Mouse (Mus musculus) testis, adult 2 months (tissue): ENCODE measurements around the gene Vmn1r228. TPM values are rescaled to one million over a fixed set of nuclear protein-coding genes. Genes with fewer than 3 reads are reported as not detected.

Experiments
- H3K27ac ChIP-seq: fragments of 200-500 bp; 2 replicates; pipeline ENCODE4 v1.5.1; 2012; ENCODE audit warnings: low read depth, low read length; ENCODE audit not compliant: control insufficient read depth, insufficient read depth
- H3K27me3 ChIP-seq: fragments of 200-500 bp; 2 replicates; pipeline ENCODE4 v1.6.1; 2012; ENCODE audit warnings: mild to moderate bottlenecking, low read length, moderate library complexity; ENCODE audit not compliant: control insufficient read depth, insufficient read depth
- H3K36me3 ChIP-seq: fragments of 200-500 bp; 2 replicates; pipeline ENCODE4 v1.6.1; 2012; ENCODE audit warnings: mild to moderate bottlenecking, low read length; ENCODE audit not compliant: control insufficient read depth, insufficient read depth
- H3K4me1 ChIP-seq: fragments of 200-500 bp; 2 replicates; pipeline ENCODE4 v1.6.1; 2012; ENCODE audit warnings: low read length; ENCODE audit not compliant: control insufficient read depth, insufficient read depth
- H3K4me3 ChIP-seq: fragments of 200-500 bp; 2 replicates; pipeline ENCODE4 v1.5.1; 2012; ENCODE audit warnings: low read depth, mild to moderate bottlenecking, low read length, moderate library complexity, mixed read lengths; ENCODE audit not compliant: control insufficient read depth
- CTCF ChIP-seq: fragments of 200-500 bp; IDR thresholded peaks from 2 replicates; pipeline ENCODE4 v1.5.1; 2012; ENCODE audit warnings: low read depth, mild to moderate bottlenecking, inconsistent platforms, low read length, moderate library complexity; ENCODE audit not compliant: control insufficient read depth, insufficient read depth, insufficient replicate concordance
- POLR2A ChIP-seq: fragments of 200-500 bp; IDR thresholded peaks from 2 replicates; pipeline ENCODE4 v1.6.1; 2012; ENCODE audit warnings: low read depth, mild to moderate bottlenecking, inconsistent platforms, low read length, moderate library complexity; ENCODE audit not compliant: control insufficient read depth
- polyA plus RNA-seq: library from polyadenylated mRNA; depleted of rRNA; stranded (reverse); fragments of >200 nt; gene quantifications from 2 replicates; pipeline ENCODE4 v1.2.3, GENCODE M21; 2012; rRNA removed

Gene Vmn1r228
- polyA plus RNA-seq, result not detected in 2 replicates

GRCm38 (mm10) chr17:20786057-20786456 is at the start of gene Vmn1r228:
Gene Vmn1r228 (minus strand): TSS chr17:20786157.
- no peak within 1 kb of the TSS for H3K27ac ChIP-seq
- no peak within 1 kb of the TSS for H3K4me3 ChIP-seq
- H3K36me3 ChIP-seq, result no peaks in the 10 kb centered on the region
- no peaks in the 10 kb centered on the region for H3K27me3 ChIP-seq
- no peak for TF ChIP-seq CTCF
- TF ChIP-seq POLR2A, result no peak
- H3K4me1 ChIP-seq, result no peaks in the 10 kb centered on the region

DNA sequence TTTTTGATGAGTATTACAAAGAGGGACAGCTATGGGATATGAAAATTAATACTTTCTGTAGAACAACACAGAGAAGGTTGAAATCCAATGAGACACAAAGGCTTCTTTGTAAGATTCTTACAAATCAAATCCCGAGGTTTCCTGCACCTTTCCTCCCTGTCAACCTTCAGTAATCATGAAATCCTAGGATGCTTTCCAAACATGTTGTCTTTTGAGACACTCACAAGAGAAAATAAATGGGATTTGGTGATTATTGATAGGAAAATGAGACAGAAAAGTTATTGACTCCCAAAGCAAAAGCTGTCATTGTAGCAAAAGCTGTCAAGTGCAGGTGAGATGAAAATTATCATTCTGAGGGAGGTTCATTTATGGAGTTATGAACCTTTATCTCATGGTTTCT is 25.3 kb upstream of the Vmn1r228 start, which contains the start of gene Vmn1r229:
Vmn1r229 (plus strand) TSS at position 301 of the 400 bp plus-strand sequence.
- H3K36me3 ChIP-seq, result no peaks in the 10 kb centered on the region
- H3K27ac ChIP-seq, result no peak within 1 kb of the TSS
- no peaks in the 10 kb centered on the region for H3K4me1 ChIP-seq
- H3K27me3 ChIP-seq, result no peaks in the 10 kb centered on the region
- H3K4me3 ChIP-seq, result no peak within 1 kb of the TSS
- TF ChIP-seq CTCF (no peak), POLR2A (no peak)

DNA sequence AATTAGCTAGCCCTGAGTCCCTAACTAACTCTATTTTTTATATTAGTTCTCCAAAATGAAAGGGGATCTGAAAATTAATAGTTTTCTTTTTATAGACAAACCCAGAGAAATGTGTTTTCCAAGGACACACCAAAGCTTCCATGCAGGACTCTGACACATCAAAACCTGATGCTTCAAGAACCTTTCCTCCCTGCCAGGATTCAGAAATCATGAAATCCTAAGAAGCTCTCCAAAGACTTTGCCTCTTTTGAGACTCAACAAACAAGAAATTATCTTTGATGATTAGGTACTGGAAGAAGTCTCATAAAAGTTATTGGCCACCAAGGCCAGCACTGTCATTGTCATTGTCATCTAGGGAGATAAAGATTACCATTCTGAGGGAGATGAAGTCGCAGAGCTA is 56.4 kb downstream of the Vmn1r228 start, which contains the start of gene Vmn1r227:
Vmn1r227 (plus strand) TSS at position 301 of the 400 bp plus-strand sequence.
- TF ChIP-seq POLR2A (no peak), CTCF (no peak)
- Histone ChIP-seq H3K4me3 (no peak within 1 kb of the TSS), H3K27me3 (no peaks in the 10 kb centered on the region), H3K36me3 (no peaks in the 10 kb centered on the region), H3K27ac (no peak within 1 kb of the TSS), H3K4me1 (no peaks in the 10 kb centered on the region)

Other genes starting within 250 kb of the Vmn1r228 start
- not detected in 2 replicates for gene Vmn2r109, start 221.4 kb downstream of the Vmn1r228 start, polyA plus RNA-seq
- gene Vmn2r110, start 189.7 kb downstream of the Vmn1r228 start, polyA plus RNA-seq, result not detected in 2 replicates
- gene Fpr-rs3, start 161.3 kb downstream of the Vmn1r228 start, polyA plus RNA-seq, result 0.10 TPM in 1 of 2 replicates, not detected in the other
- 0.12 and 0.37 TPM in 2 replicates for gene Vmn1r226, start 103.3 kb downstream of the Vmn1r228 start, polyA plus RNA-seq
- not detected in 2 replicates for gene Vmn1r227, start 56.3 kb downstream of the Vmn1r228 start, polyA plus RNA-seq
- gene Vmn1r229, start 25.4 kb upstream of the Vmn1r228 start, polyA plus RNA-seq, result not detected in 2 replicates
- gene Vmn1r230, start 54.3 kb upstream of the Vmn1r228 start, polyA plus RNA-seq, result not detected in 2 replicates
- not detected in 2 replicates for gene Vmn1r231, start 118.9 kb upstream of the Vmn1r228 start, polyA plus RNA-seq
- not detected in 2 replicates for gene Vmn1r232, start 133.6 kb upstream of the Vmn1r228 start, polyA plus RNA-seq
- 34.9 and 36.3 TPM in 2 replicates for gene Ppp2r1a, start 159.2 kb upstream of the Vmn1r228 start, polyA plus RNA-seq
- not detected in 2 replicates for gene Vmn1r233, start 210.3 kb upstream of the Vmn1r228 start, polyA plus RNA-seq
- 2.8 and 3.2 TPM in 2 replicates for gene Zfp160, start 222.7 kb upstream of the Vmn1r228 start, polyA plus RNA-seq